Mouse (Mus musculus): ENCODE data around the gene Cpt1a. TPM values are rescaled to one million over a fixed set of nuclear protein-coding genes. Genes with fewer than 3 reads are reported as not detected.

The Cpt1a gene
- polyA plus RNA-seq, 1 experiment: 45.9 TPM

- WGBS: 57% methylated on average over 4 of the region's 4 CpGs
- H3K4me3 ChIP-seq (ENCODE audit: extremely low read depth, insufficient read depth, insufficient read length): no peak overlapping the region
- no peak for DNase-seq (ENCODE audit: low read depth in 1 of 2, low spot score in 2 of 2)
- no peaks in the 10 kb centered on the region for H3K36me3 ChIP-seq (ENCODE audit: control insufficient read depth, insufficient read depth, low read length)
- peaks cover 5% of the 10 kb centered on the region; the same call in 1 of the 2 replicates for H3K4me1 ChIP-seq (ENCODE audit: control insufficient read depth, insufficient read depth, insufficient read length)
- H3K27me3 ChIP-seq (ENCODE audit: control insufficient read depth, insufficient read depth, low read length): no peaks in the 10 kb centered on the region
- no peak for TF ChIP-seq POLR2A (IDR thresholded peaks at IDR 0.05; ENCODE audit: low read depth, low read length)
- no peak for TF ChIP-seq CTCF (IDR thresholded peaks at IDR 0.05; ENCODE audit: extremely low read depth, insufficient read depth, insufficient read length, insufficient replicate concordance)
- H3K27ac ChIP-seq (ENCODE audit: insufficient read depth, low read length): no peak overlapping the region
These were observed 112.0 kb downstream of the Cpt1a start for GRCm38 (mm10) chr19:3434124-3434523.

- Histone ChIP-seq H3K36me3 (ENCODE audit: control insufficient read depth, insufficient read depth, low read length) (no peaks in the 10 kb centered on the region), H3K4me1 (ENCODE audit: control insufficient read depth, insufficient read depth, insufficient read length) (peaks cover 5% of the 10 kb centered on the region; the same call in 1 of the 2 replicates), H3K27ac (ENCODE audit: insufficient read depth, low read length) (no peak overlapping the region), H3K4me3 (ENCODE audit: extremely low read depth, insufficient read depth, insufficient read length) (no peak overlapping the region), H3K27me3 (ENCODE audit: control insufficient read depth, insufficient read depth, low read length) (no peaks in the 10 kb centered on the region)
- no peak for TF ChIP-seq CTCF (IDR thresholded peaks at IDR 0.05; ENCODE audit: extremely low read depth, insufficient read depth, insufficient read length, insufficient replicate concordance)
- TF ChIP-seq POLR2A (IDR thresholded peaks at IDR 0.05; ENCODE audit: low read depth, low read length): no peak
- WGBS: 79% methylated on average over 4 of the region's 4 CpGs
- no peak for DNase-seq (ENCODE audit: low read depth in 1 of 2, low spot score in 2 of 2)
These were observed 112.5 kb downstream of the Cpt1a start for GRCm38 (mm10) chr19:3434641-3435040.

Other genes with a start within 250 kb of the Cpt1a start
- gene Mrpl21, start 39.4 kb upstream of the Cpt1a start, polyA plus RNA-seq (2012; rRNA removed): 22.6 and 25.6 TPM in 2 replicates
- 6.3 and 7.4 TPM in 2 replicates for gene Ighmbp2, start 39.3 kb upstream of the Cpt1a start, polyA plus RNA-seq (2012; rRNA removed)
- gene Tesmin, start 66.5 kb downstream of the Cpt1a start, polyA plus RNA-seq (2012; rRNA removed): 0.43 and 0.74 TPM in 2 replicates
- 13.1 and 22.2 TPM in 2 replicates for gene Gal, start 92.2 kb downstream of the Cpt1a start, polyA plus RNA-seq (2012; rRNA removed)

Data from spleen, adult 2 months (tissue).